21 mouse cellular contexts compared by ENCODE assay signal in the genomic region with DNA sequence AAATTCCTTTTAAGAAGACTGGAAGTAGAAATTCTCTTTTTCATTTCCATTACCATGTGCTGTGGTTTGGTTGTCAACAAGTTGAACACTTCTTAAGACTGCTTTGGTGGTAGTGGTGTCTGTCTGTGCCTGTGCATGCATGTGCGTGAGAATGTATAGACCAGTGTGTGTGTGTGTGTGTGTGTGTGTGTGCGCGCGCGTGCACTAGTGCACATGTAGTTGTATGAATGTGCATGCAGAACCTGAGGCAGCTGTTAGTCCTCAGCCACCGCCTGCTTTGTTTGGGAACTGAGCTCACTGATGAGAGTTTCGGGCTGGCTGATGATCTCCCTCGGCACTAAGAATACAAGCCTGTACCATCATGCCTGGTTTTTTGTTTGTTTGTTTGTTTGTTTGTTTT.
DNase-seq lines count a peak whose midpoint lies in the region; ATAC-seq and TF ChIP-seq lines count a peak whose summit lies in the region.
"Had no signal": no experiment of that assay in that cellular context is flagged by ENCODE, and none has a peak within 500 bp of the region (broad histone marks: within the 10 kb centered on the region; RNA-seq: fewer than 3 reads in every experiment).

No protein-coding gene starts in this region.

- ATAC-seq in hindbrain, embryonic 13.5 days (ENCODE audit: low FRiP score) = 0 out of 2 replicates have a peak, but pooled peaks have one; percentile 53
- ATAC-seq in hindbrain, embryonic 12.5 days (ENCODE audit: low FRiP score) = no peak
- no peak for ATAC-seq in lung, postnatal 0 days
- ATAC-seq in forebrain, embryonic 16.5 days = peak; percentile 52
- ATAC-seq: CD4-positive, CD25-positive, alpha-beta regulatory T cell, adult 4 months had no signal

- no peak overlapping the region for H3K4me3 ChIP-seq in hindbrain, embryonic 13.5 days
- H3K4me3 ChIP-seq in hindbrain, embryonic 12.5 days = no peak overlapping the region
- no peak overlapping the region for H3K4me3 ChIP-seq in lung, postnatal 0 days (ENCODE audit: low read depth, low read length)
- H3K4me3 ChIP-seq in forebrain, embryonic 16.5 days (replicated peaks; ENCODE audit: low read length) = no peak overlapping the region
- H3K4me3 ChIP-seq: embryonic facial prominence, embryonic 13.5 days; hindbrain, embryonic 10.5 days; kidney, embryonic 15.5 days; myocyte had no signal

- H3K9ac ChIP-seq in hindbrain, embryonic 13.5 days = no peak overlapping the region
- no peak overlapping the region for H3K9ac ChIP-seq in hindbrain, embryonic 12.5 days
- no peak overlapping the region for H3K9ac ChIP-seq in lung, postnatal 0 days (replicated peaks; ENCODE audit: low read depth)
- H3K9ac ChIP-seq in forebrain, embryonic 16.5 days (replicated peaks; ENCODE audit: low read depth, low read length) = no peak overlapping the region
- H3K9ac ChIP-seq: embryonic facial prominence, embryonic 13.5 days; kidney, embryonic 15.5 days; liver, embryonic 14.5 days had no signal

- TF ChIP-seq CTCF in lung, postnatal 0 days (IDR thresholded peaks at IDR 0.05) = no peak
- TF ChIP-seq CTCF in brain, embryonic 14.5 days (IDR thresholded peaks at IDR 0.05; ENCODE audit: borderline replicate concordance, extremely low read depth, insufficient read depth, insufficient read length) = no peak

- no peak overlapping the region for H3K4me2 ChIP-seq in hindbrain, embryonic 13.5 days
- no peak overlapping the region for H3K4me2 ChIP-seq in hindbrain, embryonic 12.5 days (replicated peaks)
- H3K4me2 ChIP-seq in lung, postnatal 0 days (replicated peaks; ENCODE audit: low read depth, low read length) = no peak overlapping the region
- no peak overlapping the region for H3K4me2 ChIP-seq in forebrain, embryonic 16.5 days (ENCODE audit: low read length)
- H3K4me2 ChIP-seq: embryonic facial prominence, embryonic 13.5 days; kidney, embryonic 15.5 days had no signal

- TF ChIP-seq POLR2A in brain, embryonic 14.5 days (IDR thresholded peaks at IDR 0.05; ENCODE audit: borderline replicate concordance, extremely low read depth, insufficient read depth, insufficient read length, poor library complexity, severe bottlenecking) = no peak

- peaks cover 3% of the 10 kb centered on the region for H3K4me1 ChIP-seq in hindbrain, embryonic 13.5 days (replicated peaks)
- H3K4me1 ChIP-seq in hindbrain, embryonic 12.5 days = no peaks in the 10 kb centered on the region
- H3K4me1 ChIP-seq in lung, postnatal 0 days (ENCODE audit: insufficient read depth, low read depth, low read length) = no peaks in the 10 kb centered on the region
- H3K4me1 ChIP-seq in forebrain, embryonic 16.5 days (replicated peaks; ENCODE audit: control insufficient read depth, insufficient read depth, low read length) = peaks cover 5% of the 10 kb centered on the region
- H3K4me1 ChIP-seq: embryonic facial prominence, embryonic 13.5 days; hindbrain, embryonic 10.5 days; kidney, embryonic 15.5 days had no signal

- peak; percentile 26 for DNase-seq in lung, postnatal 10 days
- no peak for DNase-seq in lung, postnatal 0 days (ENCODE audit: low spot score)
- peak; percentile 7 for DNase-seq in brain, embryonic 14.5 days (ENCODE audit: low read depth)
- DNase-seq in thymus, postnatal 4 days = no peak
- DNase-seq: adrenal gland, postnatal 25 days; gastrocnemius, postnatal 14 days; kidney, adult 18-20 months; liver; right cerebral cortex, adult 18-20 months; thymus, adult 18-20 months; thymus, postnatal 25 days had no signal

- H3K27ac ChIP-seq in hindbrain, embryonic 13.5 days = no peak overlapping the region
- no peak overlapping the region for H3K27ac ChIP-seq in hindbrain, embryonic 12.5 days
- H3K27ac ChIP-seq in lung, postnatal 0 days (ENCODE audit: low read length) = no peak overlapping the region
- H3K27ac ChIP-seq in forebrain, embryonic 16.5 days (ENCODE audit: low read length) = no peak overlapping the region
- H3K27ac ChIP-seq: embryonic facial prominence, embryonic 13.5 days; hindbrain, embryonic 10.5 days; kidney, embryonic 15.5 days; liver, embryonic 14.5 days; stomach, postnatal 0 days had no signal

- no peak for TF ChIP-seq EP300 in lung, postnatal 0 days (IDR thresholded peaks at IDR 0.05)

- H3K9me3 ChIP-seq in hindbrain, embryonic 13.5 days = no peaks in the 10 kb centered on the region
- H3K9me3 ChIP-seq in hindbrain, embryonic 12.5 days (replicated peaks) = no peaks in the 10 kb centered on the region
- no peaks in the 10 kb centered on the region for H3K9me3 ChIP-seq in lung, postnatal 0 days (ENCODE audit: low read length)
- H3K9me3 ChIP-seq in forebrain, embryonic 16.5 days (ENCODE audit: control insufficient read depth, low read length) = no peaks in the 10 kb centered on the region
- H3K9me3 ChIP-seq: embryonic facial prominence, embryonic 13.5 days; hindbrain, embryonic 10.5 days; kidney, embryonic 15.5 days had no signal

- H3K36me3 ChIP-seq in hindbrain, embryonic 13.5 days = no peaks in the 10 kb centered on the region
- H3K36me3 ChIP-seq in hindbrain, embryonic 12.5 days = no peaks in the 10 kb centered on the region
- no peaks in the 10 kb centered on the region for H3K36me3 ChIP-seq in lung, postnatal 0 days (ENCODE audit: insufficient read depth, low read length)
- H3K36me3 ChIP-seq in forebrain, embryonic 16.5 days (ENCODE audit: control insufficient read depth, insufficient read depth) = no peaks in the 10 kb centered on the region
- H3K36me3 ChIP-seq: embryonic facial prominence, embryonic 13.5 days; hindbrain, embryonic 10.5 days; kidney, embryonic 15.5 days had no signal

- no peaks in the 10 kb centered on the region for H3K27me3 ChIP-seq in hindbrain, embryonic 13.5 days
- no peaks in the 10 kb centered on the region for H3K27me3 ChIP-seq in hindbrain, embryonic 12.5 days
- no peaks in the 10 kb centered on the region for H3K27me3 ChIP-seq in lung, postnatal 0 days (replicated peaks; ENCODE audit: insufficient read depth, low read length)
- H3K27me3 ChIP-seq in forebrain, embryonic 16.5 days (replicated peaks; ENCODE audit: control insufficient read depth, insufficient read depth, low read length) = no peaks in the 10 kb centered on the region
- H3K27me3 ChIP-seq: embryonic facial prominence, embryonic 13.5 days; kidney, embryonic 15.5 days had no signal

- 86% methylated on average over 8 of the region's 8 CpGs for WGBS in hindbrain, embryonic 13.5 days
- WGBS in hindbrain, embryonic 12.5 days = 87% methylated on average over 8 of the region's 8 CpGs
- 72% methylated on average over 8 of the region's 8 CpGs for WGBS in lung, postnatal 0 days
- WGBS in forebrain, embryonic 16.5 days = 88% methylated on average over 8 of the region's 8 CpGs

Comparison
In these comparisons a context has a peak if more than half of its experiments do, and no peak if none do; other contexts are left out.
1. ATAC-seq: peak in hindbrain, embryonic 13.5 days (single experiment) and forebrain, embryonic 16.5 days (single experiment); none in hindbrain, embryonic 12.5 days (single experiment) and lung, postnatal 0 days (single experiment).
2. DNase-seq: peak in lung, postnatal 10 days (single experiment) and brain, embryonic 14.5 days (single experiment); none in lung, postnatal 0 days (single experiment) and thymus, postnatal 4 days (single experiment).